17 mouse cellular contexts compared by ENCODE assay signal in genomic region chr9:10268836-10269235, GRCm38 (mm10).
DNase-seq lines count a peak whose midpoint lies in the region; ATAC-seq and TF ChIP-seq lines count a peak whose summit lies in the region.
"Had no signal": no experiment of that assay in that cellular context is flagged by ENCODE, and none has a peak within 500 bp of the region (broad histone marks: within the 10 kb centered on the region; RNA-seq: fewer than 3 reads in every experiment).

No protein-coding gene starts in this region.

- H3K4me3 ChIP-seq in cortical plate, adult 2 months (ENCODE audit: insufficient read depth, low read length), result no peak overlapping the region
- no peak overlapping the region for H3K4me3 ChIP-seq in hindbrain, embryonic 14.5 days (replicated peaks; ENCODE audit: low read length)
- H3K4me3 ChIP-seq in midbrain, embryonic 15.5 days, result no peak overlapping the region
- H3K4me3 ChIP-seq: embryonic facial prominence, embryonic 10.5 days; liver, embryonic 12.5 days; lung, embryonic 15.5 days; myocyte had no signal

- no peaks in the 10 kb centered on the region for H3K27me3 ChIP-seq in hindbrain, embryonic 14.5 days (ENCODE audit: control insufficient read depth, insufficient read depth, low read length)
- no peaks in the 10 kb centered on the region for H3K27me3 ChIP-seq in midbrain, embryonic 15.5 days (replicated peaks)
- H3K27me3 ChIP-seq: liver, embryonic 12.5 days; lung, embryonic 15.5 days had no signal

- ATAC-seq in hindbrain, embryonic 14.5 days (ENCODE audit: low FRiP score), result no peak
- ATAC-seq in midbrain, embryonic 15.5 days (replicated peaks), result peak; percentile 49; the same call in 1 of the 2 replicates
- ATAC-seq: CD4-positive, CD25-positive, alpha-beta regulatory T cell, adult 4 months; intestine, postnatal 0 days; liver, embryonic 12.5 days had no signal

- DNase-seq in brain, embryonic 14.5 days (ENCODE audit: low read depth), result peak; percentile 64
- no peak for DNase-seq in hindbrain, embryonic 14.5 days (ENCODE audit: low spot score)
- no peak for DNase-seq in cerebellum, adult 9-10 months
- DNase-seq in heart, adult 9 months (ENCODE audit: low spot score in 2 of 2), result no peak
- no peak for DNase-seq in thymus, postnatal 36 days
- DNase-seq: adrenal gland, postnatal 14 days; cerebellum, adult 9-11 months had no signal

- H3K9me3 ChIP-seq in hindbrain, embryonic 14.5 days (ENCODE audit: control insufficient read depth, low read length), result no peaks in the 10 kb centered on the region
- no peaks in the 10 kb centered on the region for H3K9me3 ChIP-seq in midbrain, embryonic 15.5 days
- H3K9me3 ChIP-seq: embryonic facial prominence, embryonic 10.5 days; liver, embryonic 12.5 days; lung, embryonic 15.5 days had no signal

- H3K9ac ChIP-seq in hindbrain, embryonic 14.5 days, result no peak overlapping the region
- H3K9ac ChIP-seq in midbrain, embryonic 15.5 days, result no peak overlapping the region
- H3K9ac ChIP-seq: liver, embryonic 12.5 days; lung, embryonic 15.5 days had no signal

- TF ChIP-seq CTCF in brain, embryonic 14.5 days (IDR thresholded peaks at IDR 0.05; ENCODE audit: borderline replicate concordance, extremely low read depth, insufficient read depth, insufficient read length), result no peak
- no peak for TF ChIP-seq CTCF in cortical plate, adult 2 months (IDR thresholded peaks at IDR 0.05; ENCODE audit: extremely low read depth, insufficient read depth, low read length)

- H3K36me3 ChIP-seq in hindbrain, embryonic 14.5 days (replicated peaks; ENCODE audit: control insufficient read depth, insufficient read depth), result no peaks in the 10 kb centered on the region
- no peaks in the 10 kb centered on the region for H3K36me3 ChIP-seq in midbrain, embryonic 15.5 days (replicated peaks)
- H3K36me3 ChIP-seq: embryonic facial prominence, embryonic 10.5 days; liver, embryonic 12.5 days; lung, embryonic 15.5 days had no signal

- 0 out of 2 replicates have a peak overlapping the region, but pooled peaks have one; percentile 46 for H3K27ac ChIP-seq in cortical plate, adult 2 months (ENCODE audit: insufficient read depth, low read length)
- peak overlapping the region; percentile 54; the same call in 1 of the 2 replicates for H3K27ac ChIP-seq in hindbrain, embryonic 14.5 days
- H3K27ac ChIP-seq in midbrain, embryonic 15.5 days, result peak overlapping the region; percentile 15; the same call in 1 of the 2 replicates
- H3K27ac ChIP-seq: embryonic facial prominence, embryonic 10.5 days; kidney, postnatal 0 days; liver, embryonic 12.5 days; lung, embryonic 15.5 days had no signal

- no peak for TF ChIP-seq POLR2A in brain, embryonic 14.5 days (IDR thresholded peaks at IDR 0.05; ENCODE audit: borderline replicate concordance, extremely low read depth, insufficient read depth, insufficient read length, poor library complexity, severe bottlenecking)
- TF ChIP-seq POLR2A in cortical plate, adult 2 months (IDR thresholded peaks at IDR 0.05; ENCODE audit: extremely low read depth, insufficient read depth, low read length), result no peak

- WGBS in hindbrain, embryonic 14.5 days, result 57% methylated on average over 6 of the region's 6 CpGs
- 37% methylated on average over 6 of the region's 6 CpGs for WGBS in midbrain, embryonic 15.5 days

- H3K4me2 ChIP-seq in hindbrain, embryonic 14.5 days (replicated peaks), result no peak overlapping the region
- no peak overlapping the region for H3K4me2 ChIP-seq in midbrain, embryonic 15.5 days
- H3K4me2 ChIP-seq: heart, embryonic 11.5 days; liver, embryonic 12.5 days; lung, embryonic 15.5 days had no signal

- H3K4me1 ChIP-seq in cortical plate, adult 2 months (ENCODE audit: control insufficient read depth, insufficient read depth, low read length), result no peaks in the 10 kb centered on the region
- peaks cover 5% of the 10 kb centered on the region for H3K4me1 ChIP-seq in hindbrain, embryonic 14.5 days (replicated peaks; ENCODE audit: control insufficient read depth, insufficient read depth, low read length)
- H3K4me1 ChIP-seq in midbrain, embryonic 15.5 days, result no peaks in the 10 kb centered on the region
- H3K4me1 ChIP-seq: embryonic facial prominence, embryonic 10.5 days; liver, embryonic 12.5 days; lung, embryonic 15.5 days had no signal
